Mouse (Mus musculus): Measurements from ENCODE around the gene Slpi. TPM values are rescaled to one million over a fixed set of nuclear protein-coding genes. Genes with fewer than 3 reads are reported as not detected.
A peak's percentile ranks its signal among the peaks of the same experiment; 100 is the strongest.

Gene Slpi
- total RNA-seq, 2 experiments from 2014 or later = 0.45 TPM; not detected in 1

DNA sequence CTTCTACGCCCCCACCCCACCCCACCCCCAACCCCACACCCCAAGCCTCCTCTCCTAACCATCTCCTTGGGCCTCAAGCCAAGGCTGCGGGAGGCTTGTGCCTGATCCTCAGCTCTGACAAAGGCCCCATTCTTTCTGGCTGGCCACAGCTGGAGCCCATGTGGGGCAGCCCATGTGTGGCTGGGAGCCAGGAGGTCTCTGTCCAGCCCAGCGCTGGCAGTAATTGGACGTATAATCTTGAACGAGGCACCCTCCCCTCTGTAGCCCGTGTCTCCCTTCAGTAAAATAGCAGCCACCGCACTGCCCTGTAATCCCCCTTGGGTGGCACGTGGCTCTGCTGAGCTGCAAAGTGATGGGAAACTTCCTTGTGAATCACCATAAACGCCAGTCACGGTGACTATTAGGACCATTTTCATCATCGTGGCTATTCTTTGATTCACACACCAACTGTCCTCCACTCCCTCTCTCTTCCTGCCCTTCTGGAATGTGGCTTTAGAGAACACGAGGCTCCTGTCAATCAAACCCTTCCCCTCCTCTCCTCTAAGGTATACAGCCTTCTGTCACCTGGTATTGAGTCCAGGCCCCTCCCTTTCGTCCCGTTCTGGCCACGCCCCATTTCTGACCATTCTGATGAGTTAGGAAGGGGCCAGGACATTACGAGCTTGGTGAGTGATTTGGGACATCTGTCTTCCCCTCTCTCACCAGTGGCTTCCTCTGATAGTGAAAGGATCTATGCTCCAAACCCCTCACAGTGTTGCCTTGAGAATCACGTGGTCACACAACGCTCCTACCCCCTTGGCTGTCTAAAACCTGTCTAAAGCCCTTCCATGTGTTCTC, 2.8 kb downstream of the Slpi start:
- no peak for DNase-seq
- no peak overlapping the region for H3K4me3 ChIP-seq
- intact Hi-C loops (cut with DNase I) = loop anchor here (5.0 kb wide), 2 partner anchors 254 to 284 kb away; no protein-coding TSS in a partner anchor
- TF ChIP-seq CTCF (IDR thresholded peaks at IDR 0.05) = no peak
- no peak overlapping the region for H3K27ac ChIP-seq

DNA sequence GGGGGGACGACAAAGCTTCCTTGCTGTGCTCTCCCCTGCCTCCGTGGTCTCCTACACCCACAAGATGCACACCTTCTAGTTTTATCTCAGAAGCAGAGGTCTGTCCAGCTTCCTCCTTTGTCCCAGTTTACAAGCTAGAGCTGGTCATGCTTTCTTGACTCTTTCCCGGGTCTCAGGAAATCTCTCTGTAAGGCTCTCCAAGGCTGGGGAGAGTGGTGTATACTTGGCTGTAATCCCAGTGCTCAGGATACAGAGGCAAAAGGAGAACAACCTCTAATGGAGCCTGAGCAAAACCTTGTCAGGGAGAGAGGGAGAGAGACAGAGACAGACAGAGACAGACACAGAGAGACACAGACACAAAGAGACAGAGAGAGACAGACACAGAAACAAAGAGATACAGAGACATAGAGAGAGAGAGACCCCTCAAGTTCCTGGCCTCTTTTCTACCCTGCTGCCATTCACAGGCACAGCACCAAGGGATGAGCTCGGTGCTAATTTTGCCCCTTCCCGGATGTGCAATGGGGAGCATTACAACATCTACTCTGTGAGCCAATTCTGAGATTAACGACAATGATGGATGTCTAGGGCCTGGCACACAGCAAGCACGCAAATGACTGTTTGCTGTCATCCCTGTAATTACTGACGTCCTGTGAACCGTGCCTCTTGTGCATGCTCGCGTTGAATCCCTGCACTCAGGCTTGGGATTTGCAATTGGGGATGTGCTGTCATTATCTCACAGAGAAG, 5.1 kb downstream of the Slpi start:
- no peak for TF ChIP-seq CTCF (IDR thresholded peaks at IDR 0.05)
- no peak overlapping the region for H3K4me3 ChIP-seq
- DNase-seq = no peak
- intact Hi-C loops (cut with DNase I) = no loop called here
- no peak overlapping the region for H3K27ac ChIP-seq

DNA sequence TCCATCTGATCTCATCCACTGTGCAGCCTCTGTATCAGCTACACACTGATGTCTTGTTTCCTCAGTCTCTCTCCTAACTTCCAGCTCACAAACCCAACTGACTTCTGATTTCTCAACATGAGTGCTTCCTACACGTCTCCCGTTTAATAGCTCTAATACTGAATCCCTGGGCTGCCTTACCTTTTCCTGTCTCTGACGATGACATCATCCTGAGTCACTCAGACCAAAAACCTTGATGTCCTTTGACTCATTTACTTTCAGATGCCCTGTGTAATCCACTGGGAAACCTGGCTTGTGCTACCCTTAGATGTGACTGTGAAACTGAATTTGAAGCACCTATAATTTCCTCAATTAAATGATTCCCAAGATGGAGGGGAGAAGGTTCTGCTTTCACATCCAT, 5.9 kb downstream of the Slpi start:
- intact Hi-C loops (cut with DNase I) = no loop called here
- Histone ChIP-seq H3K27ac (no peak overlapping the region), H3K4me3 (no peak overlapping the region)
- TF ChIP-seq CTCF (IDR thresholded peaks at IDR 0.05) = no peak
- DNase-seq = no peak

DNA sequence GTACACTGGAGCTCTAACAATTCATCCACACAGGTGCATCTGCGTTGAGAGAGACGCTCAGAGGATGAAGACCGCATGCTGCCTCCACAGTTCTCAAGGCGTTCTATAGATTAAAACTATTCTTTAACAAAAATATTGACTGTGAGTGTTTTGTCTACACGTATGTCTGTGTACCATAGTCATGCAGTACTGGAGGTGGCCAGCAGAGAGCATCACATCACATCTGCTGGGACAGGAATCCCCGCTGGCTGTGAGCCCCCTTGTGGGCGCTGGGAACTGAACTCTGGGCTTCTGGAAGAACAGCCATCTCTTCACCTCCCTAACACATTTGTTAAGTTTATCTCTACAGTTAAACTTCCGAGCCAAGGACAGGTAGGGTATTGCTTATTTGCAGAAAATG, 7.2 kb downstream of the Slpi start:
- intact Hi-C loops (cut with DNase I) = no loop called here
- TF ChIP-seq CTCF (IDR thresholded peaks at IDR 0.05) = peak; percentile 3; the same call in 1 of the 2 replicates
- no peak overlapping the region for H3K4me3 ChIP-seq
- no peak for DNase-seq
- no peak overlapping the region for H3K27ac ChIP-seq

DNA sequence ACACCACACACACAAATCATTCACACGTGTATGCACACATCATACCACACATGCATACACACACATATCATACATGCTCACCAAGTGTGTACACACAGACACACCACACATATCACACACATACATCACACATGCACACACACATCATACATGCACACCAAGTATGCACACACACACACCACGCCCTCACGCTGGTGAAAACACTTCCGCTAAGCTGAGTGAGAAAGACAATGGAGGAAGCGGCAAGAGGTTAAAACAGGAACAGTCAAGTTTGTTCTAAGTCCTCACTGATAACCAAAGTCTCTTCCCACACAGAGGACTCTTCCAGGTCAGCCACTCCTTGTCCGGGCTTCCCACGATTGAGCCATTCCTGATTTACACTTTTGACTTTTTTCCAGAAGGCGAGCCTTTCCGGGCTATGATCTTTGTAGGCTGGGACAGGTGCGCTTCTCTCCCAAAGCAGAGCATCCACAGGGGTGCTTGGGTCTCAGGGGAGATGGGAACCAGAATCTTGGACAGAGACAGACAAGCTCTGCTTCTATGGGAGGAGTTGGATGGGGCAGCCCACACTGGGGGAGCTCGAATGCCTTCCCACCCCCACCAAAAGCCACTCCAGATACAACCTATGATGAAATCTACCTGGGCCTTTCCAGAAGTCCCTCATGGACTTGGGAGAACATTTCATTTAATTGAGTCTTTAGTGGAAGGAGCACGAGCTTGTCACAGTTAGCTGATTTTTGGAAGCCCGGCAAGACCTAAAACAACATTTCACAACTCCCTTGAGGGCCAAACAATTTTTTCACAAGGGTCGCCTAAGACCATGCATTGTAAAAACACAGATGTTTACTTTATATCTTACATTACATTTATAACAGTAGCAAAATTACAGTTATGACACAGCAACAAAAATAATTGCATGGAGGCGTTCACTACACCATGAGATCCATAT, 11.1 kb downstream of the Slpi start:
- TF ChIP-seq CTCF (IDR thresholded peaks at IDR 0.05) = no peak
- no peak overlapping the region for H3K27ac ChIP-seq
- DNase-seq = no peak
- no peak overlapping the region for H3K4me3 ChIP-seq
- intact Hi-C loops (cut with DNase I) = no loop called here

DNA sequence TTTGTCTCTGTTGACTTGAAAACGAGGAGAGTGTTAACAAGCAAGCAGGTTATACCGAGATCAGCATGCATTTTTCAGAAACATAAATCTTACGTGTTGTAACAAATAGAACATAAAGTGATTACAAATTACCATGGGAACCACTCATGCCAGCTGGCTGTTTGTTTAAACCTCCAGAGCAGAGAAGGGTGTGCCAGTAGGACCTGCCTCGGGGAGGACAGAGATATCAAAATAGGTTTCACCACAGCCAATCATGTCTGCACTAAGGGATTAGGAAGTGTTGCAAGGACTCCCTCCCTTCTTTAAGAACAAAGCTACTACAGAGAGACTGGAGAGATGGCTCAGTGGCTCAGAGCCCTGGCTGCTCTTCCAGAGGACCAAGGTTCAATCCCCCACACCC, 15.7 kb downstream of the Slpi start:
- intact Hi-C loops (cut with DNase I) = no loop called here
- no peak for DNase-seq
- Histone ChIP-seq H3K4me3 (no peak overlapping the region), H3K27ac (no peak overlapping the region)
- no peak for TF ChIP-seq CTCF (IDR thresholded peaks at IDR 0.05)

DNA sequence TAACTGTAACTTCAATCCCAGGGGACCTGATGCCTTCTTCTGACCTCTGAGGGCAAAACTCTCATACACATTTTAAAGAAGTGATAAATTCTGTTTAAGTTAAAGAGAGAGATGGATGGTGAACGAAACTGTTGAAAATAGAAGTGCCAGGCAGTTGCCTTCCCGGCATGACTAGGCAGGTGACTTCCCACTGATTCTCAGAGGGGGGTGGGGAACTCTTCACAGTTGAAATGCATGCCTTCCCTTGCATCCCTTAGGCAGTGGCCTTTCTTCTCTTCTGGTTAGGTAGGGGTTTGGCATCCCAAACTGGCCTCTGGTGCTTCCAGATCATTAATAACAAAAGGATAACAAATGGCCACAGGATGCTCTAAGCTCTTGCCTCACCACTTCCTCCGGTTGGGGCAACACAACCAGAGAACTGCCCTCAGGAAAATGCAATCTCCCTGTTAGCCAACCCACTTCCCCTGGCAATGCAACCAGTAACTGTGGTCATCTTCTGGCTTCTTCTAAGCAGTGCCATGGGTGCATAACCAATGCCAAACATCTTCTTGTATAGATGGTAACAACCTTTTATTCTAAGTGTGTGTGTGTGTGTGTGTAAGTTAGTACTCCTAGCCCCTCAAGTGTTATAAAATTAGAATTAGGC, 16.4 kb downstream of the Slpi start:
- Histone ChIP-seq H3K4me3 (no peak overlapping the region), H3K27ac (no peak overlapping the region)
- no peak for DNase-seq
- intact Hi-C loops (cut with DNase I) = no loop called here
- no peak for TF ChIP-seq CTCF (IDR thresholded peaks at IDR 0.05)

DNA sequence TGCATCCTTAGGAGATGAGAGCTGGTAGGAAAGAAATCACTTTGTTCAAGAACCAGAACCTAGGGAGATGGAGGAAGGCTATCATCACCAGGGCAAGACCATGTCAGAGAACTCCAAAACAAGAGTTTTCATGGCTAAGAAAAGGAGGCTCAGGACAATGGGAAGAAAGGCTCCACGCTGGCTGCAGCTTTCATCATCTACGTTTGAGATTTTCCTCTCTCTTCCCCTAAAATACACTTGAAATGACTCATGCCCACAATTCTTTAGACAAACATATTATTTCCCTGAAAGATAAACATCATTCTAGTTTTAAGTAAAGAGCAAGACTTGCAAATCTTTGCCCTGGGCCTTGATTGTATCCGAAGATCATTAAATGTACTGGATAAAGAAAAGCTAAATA, 17.5 kb downstream of the Slpi start:
- no peak for DNase-seq
- Histone ChIP-seq H3K27ac (no peak overlapping the region), H3K4me3 (no peak overlapping the region)
- no peak for TF ChIP-seq CTCF (IDR thresholded peaks at IDR 0.05)
- intact Hi-C loops (cut with DNase I) = no loop called here

DNA sequence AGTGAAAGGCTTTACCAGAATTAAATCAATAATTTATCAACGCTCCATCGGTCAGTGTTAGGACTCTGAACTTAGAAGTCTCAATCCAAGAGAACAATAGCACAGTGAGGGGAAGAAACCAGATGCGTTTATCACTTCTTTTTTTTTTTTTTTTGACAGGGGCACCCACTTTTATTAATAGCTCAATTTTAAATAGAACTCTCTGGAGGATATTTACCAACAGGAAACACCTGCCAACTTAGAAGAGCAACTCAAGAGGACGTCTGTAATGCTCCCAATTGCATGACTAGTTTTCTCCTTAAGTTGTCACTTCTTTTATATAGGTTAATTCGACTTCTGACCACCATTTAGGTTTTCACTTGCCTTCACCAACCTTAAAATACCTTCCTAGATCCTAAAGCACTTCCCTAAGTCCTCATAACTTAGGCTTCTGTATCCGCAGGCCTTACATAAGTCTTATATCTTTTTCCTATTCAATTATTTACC, 20.2 kb downstream of the Slpi start:
- no peak overlapping the region for H3K27ac ChIP-seq
- intact Hi-C loops (cut with DNase I) = no loop called here
- TF ChIP-seq CTCF (IDR thresholded peaks at IDR 0.05) = no peak
- no peak for DNase-seq
- H3K4me3 ChIP-seq = no peak overlapping the region

DNA sequence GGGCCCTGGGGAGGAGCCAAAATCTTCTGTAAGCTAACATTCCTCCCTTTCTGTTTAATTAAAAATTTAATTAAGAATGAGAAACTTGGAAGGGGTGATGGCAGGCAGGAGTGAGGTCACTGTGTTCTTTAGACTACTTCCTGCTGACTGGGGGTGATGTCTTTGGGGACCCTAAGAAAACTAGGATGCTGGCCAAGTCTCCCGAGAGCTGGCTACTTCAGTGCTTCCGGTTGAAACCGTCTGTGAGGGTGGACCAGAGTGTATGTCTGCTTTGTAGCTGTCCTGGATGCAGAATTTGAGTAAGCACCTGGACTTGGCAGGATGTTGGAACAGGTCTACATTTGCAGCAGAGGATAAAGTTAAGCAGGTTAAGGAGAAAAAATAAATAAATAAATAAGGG, 21.9 kb downstream of the Slpi start:
- TF ChIP-seq CTCF (IDR thresholded peaks at IDR 0.05) = no peak
- intact Hi-C loops (cut with DNase I) = no loop called here
- DNase-seq = no peak
- no peak overlapping the region for H3K4me3 ChIP-seq
- H3K27ac ChIP-seq = no peak overlapping the region

DNA sequence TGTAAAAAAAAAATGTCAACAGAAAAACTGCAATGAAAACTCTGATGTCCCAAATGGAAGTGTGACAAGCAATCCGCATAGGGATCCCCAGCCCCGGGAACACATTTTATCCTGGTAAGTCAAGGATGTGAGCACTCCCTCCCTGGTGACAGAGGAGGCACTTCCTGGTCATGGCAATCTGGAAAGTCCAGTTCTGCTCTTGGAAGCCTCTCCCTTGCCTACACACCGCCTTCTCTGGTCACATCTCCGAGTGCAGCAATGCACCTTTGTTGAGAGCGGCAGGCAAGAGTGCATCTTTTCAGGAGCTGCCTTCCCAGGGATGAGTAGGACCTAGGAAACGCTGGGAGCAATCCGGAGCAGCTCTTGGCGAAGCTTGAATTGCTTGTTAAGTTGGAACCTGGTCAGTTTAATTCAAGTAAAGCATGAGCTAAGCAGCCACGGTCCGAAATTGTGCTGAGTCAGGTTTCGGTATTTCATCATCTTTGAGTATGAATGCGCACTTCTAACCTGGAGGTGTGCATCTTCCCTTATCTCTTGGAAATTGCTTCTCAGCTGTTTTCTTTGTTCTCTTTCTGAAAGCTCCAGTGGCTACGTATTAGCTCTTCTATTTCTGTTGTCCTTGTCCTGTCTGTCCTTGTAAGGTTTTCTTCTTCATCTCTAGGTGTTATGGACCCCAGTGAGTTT, 27.8 kb downstream of the Slpi start:
- DNase-seq = no peak
- H3K4me3 ChIP-seq = no peak overlapping the region
- intact Hi-C loops (cut with DNase I) = no loop called here
- TF ChIP-seq CTCF (IDR thresholded peaks at IDR 0.05) = no peak
- H3K27ac ChIP-seq = no peak overlapping the region

Data from gastrocnemius, adult 2 months (tissue).